Mouse (Mus musculus): ENCODE results near the gene Strn3. TPM values are rescaled to one million over a fixed set of nuclear protein-coding genes. Genes with fewer than 3 reads are reported as not detected.
A peak's percentile ranks its signal among the peaks of the same experiment; 100 is the strongest.
"Not testable (repeated sequence)": the region's sequence is repeated elsewhere in the genome, so short reads cannot be mapped to it uniquely, and the experiment has no call there.

Strn3 gene
- total RNA-seq, 2 experiments from 2014 or later = 87.2 to 88.5 TPM

- no peak for DNase-seq (ENCODE audit: low spot score in 2 of 2)
These were observed 3.3 kb upstream of the Strn3 start for GRCm38 (mm10) chr12:51694966-51695365.

GRCm38 (mm10) chr12:51694096-51694495 lies 2.4 kb upstream of the Strn3 start:
- DNase-seq (ENCODE audit: low spot score in 2 of 2) = no peak

GRCm38 (mm10) chr12:51693419-51693818 lies 1.7 kb upstream of the Strn3 start:
- DNase-seq (ENCODE audit: low spot score in 2 of 2) = no peak

- DNase-seq (ENCODE audit: low spot score in 2 of 2) = not testable (repeated sequence)
These were observed 1.2 kb upstream of the Strn3 start for GRCm38 (mm10) chr12:51692870-51693269.

GRCm38 (mm10) chr12:51690893-51691844 lies 528 bp downstream of the Strn3 start, which contains the start of gene Ap4s1:
TSS of gene Ap4s1 (plus strand) at chr12:51691033.
- peak; percentile 68 to 83 for DNase-seq (ENCODE audit: low spot score in 2 of 2)

- no peak for DNase-seq (ENCODE audit: low spot score in 2 of 2)
These were observed 3.2 kb downstream of the Strn3 start for GRCm38 (mm10) chr12:51688546-51688945.

- no peak for DNase-seq (ENCODE audit: low spot score in 2 of 2)
These were observed 12.9 kb downstream of the Strn3 start for GRCm38 (mm10) chr12:51678844-51679243.

- DNase-seq (ENCODE audit: low spot score in 2 of 2) = no peak
These were observed 15.3 kb downstream of the Strn3 start for GRCm38 (mm10) chr12:51676442-51676841.

- no peak for DNase-seq (ENCODE audit: low spot score in 2 of 2)
These were observed 18.4 kb downstream of the Strn3 start for GRCm38 (mm10) chr12:51673270-51673669.

GRCm38 (mm10) chr12:51671231-51671891 lies 20.3 kb downstream of the Strn3 start:
- no peak for DNase-seq (ENCODE audit: low spot score in 2 of 2)

- no peak for DNase-seq (ENCODE audit: low spot score in 2 of 2)
These were observed 24.8 kb downstream of the Strn3 start for GRCm38 (mm10) chr12:51666708-51667430.

- no peak for DNase-seq (ENCODE audit: low spot score in 2 of 2)
These were observed 27.8 kb downstream of the Strn3 start for GRCm38 (mm10) chr12:51663908-51664307.

- DNase-seq (ENCODE audit: low spot score in 2 of 2) = no peak
These were observed 28.7 kb downstream of the Strn3 start for GRCm38 (mm10) chr12:51663011-51663410.

GRCm38 (mm10) chr12:51655944-51656465 lies 35.7 kb downstream of the Strn3 start:
- DNase-seq (ENCODE audit: low spot score in 2 of 2) = no peak

GRCm38 (mm10) chr12:51649401-51649800 lies 42.3 kb downstream of the Strn3 start:
- DNase-seq (ENCODE audit: low spot score in 2 of 2) = not testable (repeated sequence)

GRCm38 (mm10) chr12:51641871-51642270 lies 49.8 kb downstream of the Strn3 start:
- no peak for DNase-seq (ENCODE audit: low spot score in 2 of 2)

- DNase-seq (ENCODE audit: low spot score in 2 of 2) = no peak
These were observed 54.8 kb downstream of the Strn3 start for GRCm38 (mm10) chr12:51636689-51637470.

GRCm38 (mm10) chr12:51636260-51636659 lies 55.4 kb downstream of the Strn3 start:
- no peak for DNase-seq (ENCODE audit: low spot score in 2 of 2)

GRCm38 (mm10) chr12:51633481-51633880 lies 58.2 kb downstream of the Strn3 start:
- no peak for DNase-seq (ENCODE audit: low spot score in 2 of 2)

GRCm38 (mm10) chr12:51623366-51623694 lies 68.4 kb downstream of the Strn3 start:
- DNase-seq (ENCODE audit: low spot score in 2 of 2) = no peak
